Mouse (Mus musculus): Measurements from ENCODE around the gene Pitpnm3.

The Pitpnm3 gene

GRCm38 (mm10) chr11:72039599-72040386, 95.8 kb downstream of the Pitpnm3 start:
- no peaks in the 10 kb centered on the region for H3K27me3 ChIP-seq (ENCODE audit: control insufficient read depth, insufficient read depth, low read length, poor library complexity, severe bottlenecking)
- DNase-seq (ENCODE audit: low read depth, low spot score) = no peak
- H3K36me3 ChIP-seq (ENCODE audit: control insufficient read depth, insufficient read depth, low read length, poor library complexity, severe bottlenecking) = no peaks in the 10 kb centered on the region

GRCm38 (mm10) chr11:72037996-72038395, 97.6 kb downstream of the Pitpnm3 start:
- Histone ChIP-seq H3K27me3 (ENCODE audit: control insufficient read depth, insufficient read depth, low read length, poor library complexity, severe bottlenecking) (no peaks in the 10 kb centered on the region), H3K36me3 (ENCODE audit: control insufficient read depth, insufficient read depth, low read length, poor library complexity, severe bottlenecking) (no peaks in the 10 kb centered on the region)
- DNase-seq (ENCODE audit: low read depth, low spot score) = peak; percentile 81

- no peak for DNase-seq (ENCODE audit: low read depth, low spot score)
- Histone ChIP-seq H3K27me3 (ENCODE audit: control insufficient read depth, insufficient read depth, low read length, poor library complexity, severe bottlenecking) (no peaks in the 10 kb centered on the region), H3K36me3 (ENCODE audit: control insufficient read depth, insufficient read depth, low read length, poor library complexity, severe bottlenecking) (no peaks in the 10 kb centered on the region)
Observed at GRCm38 (mm10) chr11:72037409-72037808, 98.2 kb downstream of the Pitpnm3 start, which contains the start of gene Aipl1. TSS of gene Aipl1 (minus strand) at chr11:72037509.

- DNase-seq (ENCODE audit: low read depth, low spot score) = no peak
- Histone ChIP-seq H3K27me3 (ENCODE audit: control insufficient read depth, insufficient read depth, low read length, poor library complexity, severe bottlenecking) (no peaks in the 10 kb centered on the region), H3K36me3 (ENCODE audit: control insufficient read depth, insufficient read depth, low read length, poor library complexity, severe bottlenecking) (no peaks in the 10 kb centered on the region)
Observed at GRCm38 (mm10) chr11:72032589-72032988, 103.0 kb downstream of the Pitpnm3 start.

GRCm38 (mm10) chr11:72032091-72032490, 103.5 kb downstream of the Pitpnm3 start:
- DNase-seq (ENCODE audit: low read depth, low spot score) = no peak
- H3K27me3 ChIP-seq (ENCODE audit: control insufficient read depth, insufficient read depth, low read length, poor library complexity, severe bottlenecking) = no peaks in the 10 kb centered on the region
- H3K36me3 ChIP-seq (ENCODE audit: control insufficient read depth, insufficient read depth, low read length, poor library complexity, severe bottlenecking) = no peaks in the 10 kb centered on the region

GRCm38 (mm10) chr11:72031353-72031752, 104.2 kb downstream of the Pitpnm3 start:
- H3K36me3 ChIP-seq (ENCODE audit: control insufficient read depth, insufficient read depth, low read length, poor library complexity, severe bottlenecking) = no peaks in the 10 kb centered on the region
- H3K27me3 ChIP-seq (ENCODE audit: control insufficient read depth, insufficient read depth, low read length, poor library complexity, severe bottlenecking) = no peaks in the 10 kb centered on the region
- no peak for DNase-seq (ENCODE audit: low read depth, low spot score)

GRCm38 (mm10) chr11:72029143-72029542, 106.4 kb downstream of the Pitpnm3 start:
- DNase-seq (ENCODE audit: low read depth, low spot score) = no peak

GRCm38 (mm10) chr11:72027836-72028235, 107.7 kb downstream of the Pitpnm3 start:
- no peak for DNase-seq (ENCODE audit: low read depth, low spot score)
- Histone ChIP-seq H3K36me3 (ENCODE audit: control insufficient read depth, insufficient read depth, low read length, poor library complexity, severe bottlenecking) (no peaks in the 10 kb centered on the region), H3K27me3 (ENCODE audit: control insufficient read depth, insufficient read depth, low read length, poor library complexity, severe bottlenecking) (no peaks in the 10 kb centered on the region)

More at GRCm38 (mm10) chr11:72029143-72029542, 106.4 kb downstream of the Pitpnm3 start:
- no peaks in the 10 kb centered on the region for H3K36me3 ChIP-seq (ENCODE audit: control insufficient read depth, insufficient read depth, low read length, poor library complexity, severe bottlenecking)
- no peaks in the 10 kb centered on the region for H3K27me3 ChIP-seq (ENCODE audit: control insufficient read depth, insufficient read depth, low read length, poor library complexity, severe bottlenecking)

- H3K36me3 ChIP-seq (ENCODE audit: control insufficient read depth, insufficient read depth, low read length, poor library complexity, severe bottlenecking) = no peaks in the 10 kb centered on the region
- H3K27me3 ChIP-seq (ENCODE audit: control insufficient read depth, insufficient read depth, low read length, poor library complexity, severe bottlenecking) = no peaks in the 10 kb centered on the region
- DNase-seq (ENCODE audit: low read depth, low spot score) = no peak
Observed at GRCm38 (mm10) chr11:72026516-72026915, 109.1 kb downstream of the Pitpnm3 start.

GRCm38 (mm10) chr11:72025843-72026242, 109.7 kb downstream of the Pitpnm3 start:
- no peaks in the 10 kb centered on the region for H3K36me3 ChIP-seq (ENCODE audit: control insufficient read depth, insufficient read depth, low read length, poor library complexity, severe bottlenecking)
- DNase-seq (ENCODE audit: low read depth, low spot score) = peak; percentile 60
- H3K27me3 ChIP-seq (ENCODE audit: control insufficient read depth, insufficient read depth, low read length, poor library complexity, severe bottlenecking) = no peaks in the 10 kb centered on the region

GRCm38 (mm10) chr11:72024193-72024781, 111.3 kb downstream of the Pitpnm3 start:
- no peaks in the 10 kb centered on the region for H3K36me3 ChIP-seq (ENCODE audit: control insufficient read depth, insufficient read depth, low read length, poor library complexity, severe bottlenecking)
- no peaks in the 10 kb centered on the region for H3K27me3 ChIP-seq (ENCODE audit: control insufficient read depth, insufficient read depth, low read length, poor library complexity, severe bottlenecking)
- peak; percentile 70 for DNase-seq (ENCODE audit: low read depth, low spot score)

- no peaks in the 10 kb centered on the region for H3K27me3 ChIP-seq (ENCODE audit: control insufficient read depth, insufficient read depth, low read length, poor library complexity, severe bottlenecking)
- no peaks in the 10 kb centered on the region for H3K36me3 ChIP-seq (ENCODE audit: control insufficient read depth, insufficient read depth, low read length, poor library complexity, severe bottlenecking)
- peak; percentile 36 for DNase-seq (ENCODE audit: low read depth, low spot score)
Observed at GRCm38 (mm10) chr11:72023581-72023980, 112.0 kb downstream of the Pitpnm3 start.

- Histone ChIP-seq H3K36me3 (ENCODE audit: control insufficient read depth, insufficient read depth, low read length, poor library complexity, severe bottlenecking) (no peaks in the 10 kb centered on the region), H3K27me3 (ENCODE audit: control insufficient read depth, insufficient read depth, low read length, poor library complexity, severe bottlenecking) (no peaks in the 10 kb centered on the region)
- no peak for DNase-seq (ENCODE audit: low read depth, low spot score)
Observed at GRCm38 (mm10) chr11:72022827-72023226, 112.8 kb downstream of the Pitpnm3 start.

GRCm38 (mm10) chr11:72021015-72021414, 114.6 kb downstream of the Pitpnm3 start:
- Histone ChIP-seq H3K36me3 (ENCODE audit: control insufficient read depth, insufficient read depth, low read length, poor library complexity, severe bottlenecking) (no peaks in the 10 kb centered on the region), H3K27me3 (ENCODE audit: control insufficient read depth, insufficient read depth, low read length, poor library complexity, severe bottlenecking) (no peaks in the 10 kb centered on the region)
- DNase-seq (ENCODE audit: low read depth, low spot score) = no peak

GRCm38 (mm10) chr11:72017253-72017601, 118.4 kb downstream of the Pitpnm3 start:
- Histone ChIP-seq H3K27me3 (ENCODE audit: control insufficient read depth, insufficient read depth, low read length, poor library complexity, severe bottlenecking) (no peaks in the 10 kb centered on the region), H3K36me3 (ENCODE audit: control insufficient read depth, insufficient read depth, low read length, poor library complexity, severe bottlenecking) (no peaks in the 10 kb centered on the region)
- no peak for DNase-seq (ENCODE audit: low read depth, low spot score)
